Mouse (Mus musculus) left cerebral cortex, adult 8-10 months (tissue): ENCODE measurements around the gene Aanat. TPM values are rescaled to one million over a fixed set of nuclear protein-coding genes. Genes with fewer than 3 reads are reported as not detected.
A peak's percentile ranks its signal among the peaks of the same experiment; 100 is the strongest.
"Not testable (repeated sequence)": the region's sequence is repeated elsewhere in the genome, so short reads cannot be mapped to it uniquely, and the experiment has no call there.

Experiments used
- DNase-seq, 2 experiments: peaks; one replicate each; pipeline ENCODE4 v3.0.0; 2022; ENCODE audit warnings: low spot score in 2 of 2
- total RNA-seq, 4 experiments: library from RNA; stranded (reverse); gene quantifications; 2 replicates each; pipeline ENCODE4 v1.2.4; 2022

The Aanat gene
- total RNA-seq, 4 experiments from 2014 or later = 0.57 to 3.2 (median 0.84) TPM

DNA sequence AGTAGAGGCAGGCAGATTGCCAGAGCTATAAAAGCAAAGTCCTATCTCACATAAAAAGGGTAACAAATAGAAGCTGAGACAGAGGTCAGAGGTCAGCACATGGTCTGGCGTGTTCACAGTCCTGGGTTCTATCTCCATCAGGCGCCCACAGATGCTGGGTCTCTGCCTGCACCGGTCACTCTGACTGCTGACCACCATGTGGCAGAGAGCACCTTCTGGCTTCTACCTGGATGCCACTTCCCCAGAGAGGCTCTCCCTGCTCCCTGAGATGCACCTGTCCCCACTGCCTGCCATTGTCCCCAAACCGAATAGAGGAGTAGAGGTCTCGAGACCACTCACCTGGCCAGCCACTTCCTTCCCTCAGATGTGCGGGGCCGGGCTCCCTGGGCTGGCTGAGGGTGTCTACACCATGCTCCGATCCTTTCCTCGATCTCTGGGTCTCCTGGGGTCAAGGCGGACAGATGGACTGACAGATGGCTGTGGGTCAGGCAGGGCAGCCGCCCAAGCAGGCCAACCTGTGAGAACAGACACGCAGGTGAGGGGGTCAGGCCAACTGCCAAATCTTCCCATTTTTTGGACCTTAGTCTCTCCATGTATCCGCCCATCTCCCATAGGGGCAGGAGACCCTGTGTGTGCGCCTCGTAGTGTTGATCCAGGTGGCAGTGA is 23.9 kb downstream of the Aanat start:
- no peak for DNase-seq

GRCm38 (mm10) chr11:116611168-116611567 is 24.9 kb downstream of the Aanat start:
- not testable (repeated sequence) for DNase-seq

- DNase-seq = no peak
Observed at GRCm38 (mm10) chr11:116611883-116612282, 25.7 kb downstream of the Aanat start.

- DNase-seq = no peak
Observed at GRCm38 (mm10) chr11:116612554-116612953, 26.3 kb downstream of the Aanat start.

DNA sequence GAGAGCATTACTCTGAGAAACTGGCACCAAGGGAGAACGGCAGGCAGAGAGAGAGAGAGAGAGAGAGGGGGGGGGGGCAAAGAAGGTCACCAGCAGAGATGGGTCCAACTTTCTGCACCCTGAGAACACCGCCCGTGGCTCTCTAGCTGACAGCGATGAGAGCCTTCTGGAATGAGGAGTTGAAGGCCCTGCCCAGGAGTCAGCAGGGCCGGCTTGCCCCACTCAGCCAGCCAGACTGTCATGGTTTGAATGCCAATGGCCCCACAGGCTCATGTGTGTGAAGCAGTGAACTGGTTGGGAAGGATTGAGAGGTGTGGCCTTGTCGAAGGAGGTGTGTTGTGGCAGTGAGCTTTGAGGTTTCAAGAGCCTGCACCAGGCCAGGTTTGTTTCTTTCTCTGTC is 27.0 kb downstream of the Aanat start:
- no peak for DNase-seq

DNA sequence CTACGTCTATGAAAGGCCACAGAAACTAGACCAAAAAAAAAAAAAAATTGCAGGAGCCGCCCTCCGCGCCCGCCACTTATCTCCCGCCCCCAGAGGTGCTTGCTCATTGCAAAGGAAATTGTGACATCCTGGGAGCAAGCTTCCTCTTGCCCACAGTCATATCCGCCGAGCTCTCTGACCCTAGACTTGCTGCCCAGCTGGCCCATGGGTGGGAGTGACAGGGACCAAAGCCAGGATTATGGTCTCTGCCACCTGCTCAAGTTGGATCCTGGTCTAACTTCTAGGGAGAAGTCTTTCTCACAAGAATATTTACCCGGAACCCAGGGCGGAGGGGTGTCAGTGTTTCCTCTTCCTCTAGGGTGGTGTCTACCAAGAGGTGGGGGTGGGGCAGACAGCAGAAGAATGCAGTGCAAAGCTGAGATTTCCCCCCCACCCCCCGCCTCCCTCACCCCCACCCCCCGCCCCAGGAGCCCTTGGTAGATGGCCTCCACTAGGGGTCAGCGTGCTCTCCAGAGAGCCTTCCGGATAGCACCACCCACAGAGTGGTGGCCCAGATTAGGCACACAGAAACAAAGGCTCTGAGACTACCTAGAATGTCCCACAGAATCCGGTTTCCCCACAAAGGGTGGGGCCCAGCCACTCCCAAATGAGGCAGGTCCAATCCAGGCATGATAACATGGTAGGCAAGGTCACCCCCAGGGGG is 29.7 kb downstream of the Aanat start:
- no peak for DNase-seq

DNA sequence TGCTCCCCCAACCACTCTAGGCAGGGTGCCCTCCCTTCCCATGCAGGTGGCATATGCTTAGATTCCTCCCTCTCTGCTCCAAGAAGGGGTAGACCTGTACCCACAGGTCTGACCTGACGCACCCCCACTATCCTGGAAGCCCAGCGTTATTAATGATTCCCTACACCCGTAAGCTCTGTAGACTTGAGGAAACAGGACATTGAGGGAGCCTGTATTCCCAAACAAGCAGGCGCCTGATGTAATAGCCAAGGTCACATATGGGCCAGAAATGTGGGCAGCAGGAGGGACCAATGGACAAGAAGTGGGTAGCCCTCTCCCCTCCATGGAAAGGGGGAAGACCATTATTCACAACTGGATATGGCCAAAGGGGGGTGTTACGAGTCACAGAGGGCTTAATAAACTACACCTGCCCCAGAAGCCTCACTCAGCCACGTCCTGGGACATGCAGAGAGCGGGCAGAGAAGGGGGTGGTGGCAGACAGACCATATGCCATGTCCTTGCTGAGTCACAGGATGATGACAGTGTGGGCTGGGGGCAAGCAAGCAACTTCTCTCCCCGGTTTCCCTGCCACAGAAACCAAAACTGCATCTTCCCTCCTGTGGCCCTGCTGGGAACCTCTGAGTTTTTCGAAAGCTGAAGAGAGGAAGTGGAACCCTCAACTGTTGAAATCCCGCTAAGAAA is 30.3 kb downstream of the Aanat start:
- DNase-seq = no peak

DNA sequence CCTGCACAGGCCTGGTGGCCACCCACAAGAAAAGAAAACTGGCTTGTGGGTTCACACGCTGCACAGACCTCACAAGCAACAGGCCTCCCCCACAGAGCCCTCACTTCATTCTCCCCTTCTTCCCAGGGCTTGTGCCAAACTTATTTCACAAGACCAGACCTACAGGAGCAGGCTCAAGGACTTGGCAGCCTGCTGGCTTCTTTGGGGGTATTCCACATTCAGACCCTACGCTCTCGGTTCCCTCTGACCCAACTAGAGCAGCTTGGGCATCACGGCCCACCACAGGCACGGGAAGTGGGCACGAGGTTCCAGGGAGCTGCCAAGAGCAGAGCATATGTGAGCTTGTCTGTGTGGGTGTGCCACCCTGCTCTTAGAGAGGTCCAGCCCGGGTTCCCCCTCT is 31.4 kb downstream of the Aanat start:
- DNase-seq = peak in 1 of 2 experiments; percentile 34

- no peak for DNase-seq
Observed at GRCm38 (mm10) chr11:116618666-116619065, 32.4 kb downstream of the Aanat start.

- DNase-seq = no peak
Observed at GRCm38 (mm10) chr11:116619156-116619555, 32.9 kb downstream of the Aanat start.

DNA sequence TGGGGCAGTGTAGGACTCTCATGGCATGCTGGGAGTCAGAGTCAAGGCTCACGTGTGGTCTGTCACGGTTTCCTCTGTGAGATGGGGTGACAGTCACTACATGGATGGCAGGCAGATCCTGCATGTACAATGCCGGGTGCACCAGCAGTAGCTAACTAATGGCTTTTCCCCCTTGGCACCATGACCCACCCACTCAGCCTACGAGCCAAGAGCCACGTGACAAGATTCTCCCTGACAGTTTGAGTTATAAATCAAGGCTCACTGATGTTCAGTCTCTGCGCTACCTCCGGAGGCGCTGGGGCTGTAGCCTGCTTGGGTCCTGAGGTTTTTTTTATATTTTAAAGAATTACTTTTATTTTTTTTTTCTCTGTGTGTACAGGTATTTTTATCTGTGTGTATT is 33.3 kb downstream of the Aanat start:
- DNase-seq = no peak

- DNase-seq = no peak
Observed at GRCm38 (mm10) chr11:116620073-116620472, 33.8 kb downstream of the Aanat start.

DNA sequence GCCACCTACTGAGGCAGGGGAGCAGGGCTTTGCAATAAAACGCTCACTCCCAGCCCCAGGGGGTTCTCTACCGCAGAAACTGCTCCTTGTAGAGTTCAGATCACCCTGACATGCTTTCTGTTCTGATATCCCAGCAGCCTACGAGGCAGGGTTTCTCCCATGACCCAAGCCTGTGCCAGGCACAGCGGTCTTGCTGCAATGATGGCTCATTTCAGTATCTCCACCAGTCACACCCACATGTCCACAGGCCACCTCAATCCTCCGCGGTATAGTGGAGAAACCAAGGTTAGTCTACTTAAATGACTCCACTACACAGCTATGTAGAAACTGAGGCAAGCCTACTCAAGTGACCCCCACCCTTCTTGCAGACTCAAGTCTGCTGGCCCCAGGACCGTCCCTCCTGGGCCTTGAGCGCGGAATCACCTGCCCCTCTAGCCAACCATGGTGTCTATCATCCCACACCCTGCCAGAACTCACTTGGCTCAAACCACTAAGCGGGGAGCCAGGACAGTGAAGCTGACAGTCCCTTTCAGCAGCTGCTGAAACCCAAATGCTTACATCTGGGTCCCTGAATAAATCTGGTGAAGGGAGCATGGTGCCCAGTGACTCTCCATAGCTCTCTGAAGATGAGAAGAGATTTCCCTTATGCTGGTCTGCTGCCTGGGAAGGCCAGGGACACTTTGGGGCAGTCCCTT is 34.5 kb downstream of the Aanat start:
- no peak for DNase-seq

GRCm38 (mm10) chr11:116621258-116621704 is 35.0 kb downstream of the Aanat start:
- no peak for DNase-seq

DNA sequence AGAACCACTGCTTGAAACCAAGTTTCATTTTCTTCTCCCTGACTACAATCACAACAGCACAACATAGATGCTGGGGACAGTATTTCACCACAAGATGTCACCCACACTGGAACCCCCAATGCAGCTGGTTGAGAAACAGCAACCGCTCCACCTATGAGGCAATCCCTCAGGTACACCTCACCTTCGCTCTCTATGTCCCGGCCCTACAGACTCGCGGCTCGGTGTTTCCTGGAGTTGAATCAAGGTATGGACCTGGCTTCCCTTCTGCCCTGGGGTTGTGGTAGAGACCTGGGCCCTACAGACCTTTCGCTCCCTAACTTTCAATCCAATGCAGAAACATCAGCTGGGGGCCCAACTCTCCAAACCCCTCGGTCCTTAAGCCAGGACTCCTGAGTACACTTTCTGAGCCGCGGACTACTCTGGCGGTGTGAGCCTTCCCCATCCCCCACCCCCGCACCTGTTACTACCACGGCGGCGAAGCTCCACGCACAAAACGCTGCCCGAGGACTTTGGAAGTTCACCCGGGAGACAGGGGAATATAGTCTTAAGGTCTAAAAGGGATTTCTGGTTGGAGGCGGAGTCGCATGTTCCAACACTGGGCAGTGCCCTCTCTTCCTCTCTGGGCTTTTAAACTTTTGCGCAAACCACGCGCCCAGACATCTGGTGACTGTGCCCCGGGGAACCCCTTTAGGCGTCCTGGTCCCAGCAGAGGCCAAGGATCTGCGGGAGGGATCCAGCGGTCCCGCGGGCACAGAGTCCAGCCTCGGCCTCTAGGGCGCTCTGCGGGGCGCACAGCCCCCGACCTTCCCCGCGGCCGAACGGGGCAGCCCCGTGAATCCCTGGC is 37.3 kb downstream of the Aanat start:
- no peak for DNase-seq

GRCm38 (mm10) chr11:116624131-116624832 is 38.0 kb downstream of the Aanat start:
- no peak for DNase-seq

DNA sequence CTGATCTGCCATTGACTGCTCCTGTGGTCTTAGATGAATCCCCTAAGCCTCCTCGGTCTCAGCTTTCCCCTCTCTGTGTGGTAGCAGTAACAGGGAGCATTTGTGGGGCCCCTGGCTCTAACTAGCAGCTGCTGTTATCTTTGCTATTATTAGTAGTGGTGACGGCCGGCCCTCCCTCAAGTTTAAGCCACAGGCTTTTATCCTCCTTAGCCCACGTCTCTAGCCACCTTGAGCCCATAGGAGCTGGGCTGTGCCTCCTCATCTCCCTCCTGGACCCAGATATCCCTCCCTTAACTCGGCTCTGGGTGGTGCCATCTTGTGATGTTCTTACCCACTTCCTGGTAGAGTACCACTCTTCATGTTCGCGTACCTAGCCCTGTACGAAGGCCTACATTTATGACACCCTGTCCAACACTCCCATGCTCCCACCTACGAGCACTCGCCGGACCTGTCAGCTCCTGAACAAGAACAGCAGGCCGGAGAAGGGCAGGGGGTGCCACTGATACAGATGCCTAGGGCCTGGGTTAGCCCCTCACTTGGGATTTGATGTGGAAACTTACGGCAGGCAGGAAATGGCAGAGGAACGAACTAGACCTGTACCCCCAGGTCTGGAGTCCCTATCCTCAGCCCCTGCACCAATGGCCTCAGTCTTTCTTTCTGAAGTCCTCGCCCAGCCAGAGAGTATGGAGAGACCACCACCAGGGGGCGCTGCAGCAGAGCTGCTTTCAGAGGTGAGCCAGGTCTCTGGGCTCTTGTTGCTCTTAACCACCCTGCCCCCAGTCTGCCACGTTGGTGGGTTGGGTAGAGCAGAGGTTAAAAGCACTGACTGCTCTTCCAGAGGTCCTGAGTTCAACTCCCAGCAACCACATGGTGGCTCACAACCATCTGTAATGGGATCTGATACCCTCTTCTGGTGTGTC is 39.1 kb downstream of the Aanat start:
- no peak for DNase-seq

GRCm38 (mm10) chr11:116626299-116627071 is 40.3 kb downstream of the Aanat start, which contains the start of gene Rhbdf2:
TSS of gene Rhbdf2 (minus strand) at chr11:116627019.
- no peak for DNase-seq
